Comparison of ENCODE assay signal across 8 mouse cellular contexts in the genomic region with DNA sequence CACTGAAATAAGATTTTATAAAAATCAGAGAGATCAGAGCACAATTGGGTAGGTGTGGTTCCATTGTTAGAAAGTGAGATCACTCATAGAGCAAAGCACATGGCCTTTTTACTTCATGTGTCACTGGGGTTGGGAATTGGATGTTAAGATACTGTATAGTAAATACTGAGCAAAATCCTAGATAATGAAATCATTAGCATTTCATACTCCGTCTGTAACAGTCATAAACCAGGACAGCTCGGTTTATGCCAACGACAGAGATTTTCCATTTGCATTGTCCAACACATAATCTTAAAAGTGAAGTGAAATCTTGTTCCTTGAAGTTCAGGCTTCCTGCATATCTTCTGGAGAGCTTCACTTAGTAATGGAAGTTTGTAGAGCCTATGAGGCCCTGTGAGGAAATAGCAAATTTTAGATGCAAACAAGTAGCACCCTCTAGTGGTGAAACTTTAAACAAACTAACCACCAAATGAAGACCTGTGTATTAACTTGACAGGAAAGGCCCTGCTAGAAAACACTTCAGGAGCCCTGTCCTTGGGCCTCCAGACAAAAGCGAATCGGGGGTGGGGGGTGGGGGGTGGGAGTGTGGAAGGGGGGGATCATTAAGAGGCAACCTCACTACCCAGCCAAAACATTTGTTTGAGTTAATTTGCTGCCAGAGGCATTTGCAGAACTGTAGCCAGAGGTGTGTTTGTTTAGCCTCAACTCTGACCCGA.
DNase-seq lines count a peak whose midpoint lies in the region; ATAC-seq lines count a peak whose summit lies in the region.

No protein-coding gene starts in this region.

- no peaks in the 10 kb centered on the region for H3K4me1 ChIP-seq in hindbrain, embryonic 13.5 days (replicated peaks)

- H3K9ac ChIP-seq in hindbrain, embryonic 13.5 days = no peak overlapping the region

- 55% methylated on average over 6 of the region's 6 CpGs for WGBS in hindbrain, embryonic 13.5 days

- DNase-seq in gastrocnemius, adult 18-20 months (ENCODE audit: low spot score) = peak; percentile 26
- no peak for DNase-seq in gastrocnemius, postnatal 4 days (ENCODE audit: low spot score in 2 of 2)
- peak; percentile 26 for DNase-seq in 3134 (ENCODE audit: extremely low read depth, insufficient read length, low spot score)
- DNase-seq in brain, embryonic 18.5 days (ENCODE audit: low read depth, low spot score) = peak; percentile 43
- peak; percentile 3 for DNase-seq in lung, postnatal 14 days
- DNase-seq in natural killer cell, adult 2 months (ENCODE audit: low spot score in 2 of 2) = no peak

- no peaks in the 10 kb centered on the region for H3K36me3 ChIP-seq in hindbrain, embryonic 13.5 days

- no peak overlapping the region for H3K4me3 ChIP-seq in hindbrain, embryonic 13.5 days

- H3K4me2 ChIP-seq in hindbrain, embryonic 13.5 days = no peak overlapping the region

- H3K9me3 ChIP-seq in hindbrain, embryonic 13.5 days = no peaks in the 10 kb centered on the region

- no peak overlapping the region for H3K27ac ChIP-seq in hindbrain, embryonic 13.5 days

- ATAC-seq in hindbrain, embryonic 13.5 days (ENCODE audit: low FRiP score) = peak; percentile 87
- no peak for ATAC-seq in inflammation-experienced regulatory T-cells, adult 6 months

- H3K27me3 ChIP-seq in hindbrain, embryonic 13.5 days = no peaks in the 10 kb centered on the region

Comparison
In these comparisons a context has a peak if more than half of its experiments do, and no peak if none do; other contexts are left out.
1. DNase-seq: peak in gastrocnemius, adult 18-20 months (single experiment), 3134 (single experiment), brain, embryonic 18.5 days (single experiment) and lung, postnatal 14 days (single experiment); none in gastrocnemius, postnatal 4 days (0 of 2) and natural killer cell, adult 2 months (0 of 2).